Mouse (Mus musculus) CH12.LX (cell line): Measurements from ENCODE around the gene Prdm5. TPM values are rescaled to one million over a fixed set of nuclear protein-coding genes. Genes with fewer than 3 reads are reported as not detected.

Experiments used
- DNase-seq: peaks from one replicate; pipeline ENCODE4 v3.0.0-alpha.2; 2013; ENCODE audit errors: extremely low read depth
- H3K27ac ChIP-seq: 2 replicates; pipeline ENCODE4 v1.5.1; 2012; ENCODE audit warnings: low read depth, mild to moderate bottlenecking, control low read depth, moderate library complexity; ENCODE audit not compliant: insufficient read depth
- H3K27me3 ChIP-seq: replicated peaks from 2 replicates; pipeline ENCODE3; 2012; ENCODE audit warnings: inconsistent platforms
- H3K36me3 ChIP-seq, 2 experiments: replicated peaks in 1 of 2; 2 replicates each; pipeline versions ENCODE3 to v1.6.1; 2012; ENCODE audit warnings: inconsistent platforms in 1 of 2, low read length in 1 of 2, mild to moderate bottlenecking in 1 of 2, mixed read lengths in 1 of 2, moderate library complexity in 1 of 2; ENCODE audit not compliant: control insufficient read depth in 1 of 2, insufficient read depth in 1 of 2
- H3K4me1 ChIP-seq, 2 experiments: 2 replicates each; pipeline ENCODE4 v1.6.1; 2012; ENCODE audit warnings: inconsistent platforms in 1 of 2, moderate library complexity in 1 of 2; ENCODE audit not compliant: insufficient read depth in 2 of 2, control insufficient read depth in 1 of 2
- H3K4me2 ChIP-seq: 2 replicates; pipeline ENCODE4 v1.6.1; 2012; ENCODE audit warnings: low read depth, mild to moderate bottlenecking, control low read depth; ENCODE audit not compliant: poor library complexity, insufficient read depth, severe bottlenecking
- H3K4me3 ChIP-seq, 3 experiments: fragments of 150-350 bp in 1 of 3; sonication (generic) in 1 of 3; replicated peaks in 1 of 3; 2 replicates each; pipeline versions ENCODE3 to v1.5.1; 2011 to 2012; ENCODE audit warnings: low read depth in 2 of 3, low read length in 2 of 3, mild to moderate bottlenecking in 2 of 3, moderate library complexity in 2 of 3, control low read depth in 1 of 3, improper control_type of control experiment in 1 of 3, inconsistent platforms in 1 of 3, mixed read lengths in 1 of 3; ENCODE audit not compliant: poor library complexity in 1 of 3
- H3K79me2 ChIP-seq: replicated peaks from 2 replicates; pipeline ENCODE4 v1.6.1; 2012; ENCODE audit warnings: mild to moderate bottlenecking, moderate library complexity; ENCODE audit not compliant: control insufficient read depth, poor library complexity, insufficient read depth, severe bottlenecking; ENCODE audit errors: extremely low read depth
- H3K9ac ChIP-seq: 2 replicates; pipeline ENCODE4 v1.6.1; 2012; ENCODE audit warnings: low read depth, mild to moderate bottlenecking, control low read depth, moderate library complexity; ENCODE audit not compliant: insufficient read depth
- H3K9me3 ChIP-seq: replicated peaks from 2 replicates; pipeline ENCODE3; 2012; ENCODE audit warnings: low read length, inconsistent platforms, mixed read lengths
- BHLHE40 ChIP-seq: IDR thresholded peaks from 2 replicates; pipeline ENCODE4 v1.6.1; 2011; ENCODE audit warnings: mild to moderate bottlenecking, low read depth, low read length, improper control_type of control experiment
- CHD1 ChIP-seq: IDR thresholded peaks from 2 replicates; pipeline ENCODE4 v1.6.1; 2012; ENCODE audit warnings: low read depth, low read length, improper control_type of control experiment, inconsistent platforms
- E2F4 ChIP-seq: IDR thresholded peaks from 2 replicates; pipeline ENCODE4 v1.6.1; 2011; ENCODE audit warnings: low read depth, low read length, improper control_type of control experiment; ENCODE audit not compliant: insufficient replicate concordance
- EP300 ChIP-seq: IDR thresholded peaks from 2 replicates; pipeline ENCODE4 v1.6.1; 2011; ENCODE audit warnings: low read length, improper control_type of control experiment
- ETS1 ChIP-seq: conservative IDR thresholded peaks from 2 replicates; pipeline ENCODE4 v1.6.1; 2012; ENCODE audit warnings: low read depth, mild to moderate bottlenecking, inconsistent platforms, low read length, improper control_type of control experiment, moderate library complexity
- HCFC1 ChIP-seq: IDR thresholded peaks from 2 replicates; pipeline ENCODE4 v1.6.1; 2012; ENCODE audit warnings: low read depth, mild to moderate bottlenecking, inconsistent platforms, low read length, improper control_type of control experiment
- IRF4 ChIP-seq: IDR thresholded peaks from 2 replicates; pipeline ENCODE4 v1.6.1; 2014; ENCODE audit warnings: low read depth, mild to moderate bottlenecking, inconsistent platforms, low read length, improper control_type of control experiment
- JUN ChIP-seq: IDR thresholded peaks from 2 replicates; pipeline ENCODE4 v1.6.1; 2011; ENCODE audit warnings: low read depth, mild to moderate bottlenecking, low read length, improper control_type of control experiment, moderate library complexity; ENCODE audit not compliant: insufficient read depth
- JUND ChIP-seq: conservative IDR thresholded peaks from 2 replicates; pipeline ENCODE4 v1.6.1; 2011; ENCODE audit warnings: low read depth, low read length, improper control_type of control experiment
- MEF2A ChIP-seq: IDR thresholded peaks from 2 replicates; pipeline ENCODE4 v1.6.1; 2014; ENCODE audit warnings: low read depth, mild to moderate bottlenecking, inconsistent platforms, low read length, improper control_type of control experiment, borderline replicate concordance
- MXI1 ChIP-seq: IDR thresholded peaks from 2 replicates; pipeline ENCODE4 v1.6.1; 2011; ENCODE audit warnings: mild to moderate bottlenecking, low read depth, low read length, improper control_type of control experiment
- NELFE ChIP-seq: IDR thresholded peaks from 2 replicates; pipeline ENCODE4 v1.6.1; 2011; ENCODE audit warnings: low read depth, low read length, improper control_type of control experiment
- PAX5 ChIP-seq: IDR thresholded peaks from 2 replicates; pipeline ENCODE4 v1.6.1; 2012; ENCODE audit warnings: low read length, inconsistent platforms, mixed read lengths
- POLR2A ChIP-seq: IDR thresholded peaks from 2 replicates; pipeline ENCODE4 v1.6.1; 2011; ENCODE audit warnings: low read depth, mild to moderate bottlenecking, improper control_type of control experiment, low read length
- POLR2AphosphoS2 ChIP-seq: IDR thresholded peaks from 2 replicates; pipeline ENCODE4 v1.6.1; 2011; ENCODE audit warnings: low read depth, low read length, improper control_type of control experiment
- SMC3 ChIP-seq: IDR thresholded peaks from 2 replicates; pipeline ENCODE4 v1.6.1; 2011; ENCODE audit warnings: low read depth, low read length, improper control_type of control experiment
- TCF12 ChIP-seq: IDR thresholded peaks from 2 replicates; pipeline ENCODE4 v1.6.1; 2014; ENCODE audit warnings: low read depth, mild to moderate bottlenecking, inconsistent platforms, low read length, improper control_type of control experiment
- USF2 ChIP-seq: conservative IDR thresholded peaks from 2 replicates; pipeline ENCODE4 v1.6.1; 2011; ENCODE audit warnings: low read depth, low read length, improper control_type of control experiment
- ZC3H11A ChIP-seq: IDR thresholded peaks from 2 replicates; pipeline ENCODE4 v1.6.1; 2012; ENCODE audit warnings: low read depth, mild to moderate bottlenecking, inconsistent platforms, low read length, improper control_type of control experiment
- ZNF384 ChIP-seq: IDR thresholded peaks from 2 replicates; pipeline ENCODE4 v1.6.1; 2012; ENCODE audit warnings: low read depth, low read length, improper control_type of control experiment, inconsistent platforms
- dilution Hi-C: fragments of 300-500 bp; cut with MboI; formaldehyde crosslinking; loops from 2 replicates; pipeline ENCODE4 v1.14.3; 2020; ENCODE audit warnings: low sequenced_read_pairs; ENCODE audit not compliant: extremely low pct_unique_long_range_greater_than_20kb, extremely low pct_ligation_motif_present
- in situ Hi-C: fragments of 300-500 bp; cut with MboI; formaldehyde crosslinking; loops from 3 replicates; pipeline ENCODE4 v1.14.3; 2019; ENCODE audit warnings: low sequenced_read_pairs, low pct_ligation_motif_present, low pct_unique_long_range_greater_than_20kb, mixed read lengths
- polyA plus RNA-seq: library from polyadenylated mRNA; unstranded; fragments of >175 nt; gene quantifications from 2 replicates; pipeline ENCODE4 v1.2.1, GENCODE M21; 2012; ENCODE audit warnings: low read depth; ENCODE audit not compliant: insufficient read length
- total RNA-seq, 2 experiments: library from RNA; depleted of rRNA; stranded (reverse); fragments of 300-350 nt in 1 of 2; fragments of >200 nt in 1 of 2; gene quantifications; 2 replicates each; pipeline ENCODE4 v1.2.3; 2012 to 2014

Prdm5 gene
- total and polyA plus RNA-seq, 3 experiments: not detected

DNA sequence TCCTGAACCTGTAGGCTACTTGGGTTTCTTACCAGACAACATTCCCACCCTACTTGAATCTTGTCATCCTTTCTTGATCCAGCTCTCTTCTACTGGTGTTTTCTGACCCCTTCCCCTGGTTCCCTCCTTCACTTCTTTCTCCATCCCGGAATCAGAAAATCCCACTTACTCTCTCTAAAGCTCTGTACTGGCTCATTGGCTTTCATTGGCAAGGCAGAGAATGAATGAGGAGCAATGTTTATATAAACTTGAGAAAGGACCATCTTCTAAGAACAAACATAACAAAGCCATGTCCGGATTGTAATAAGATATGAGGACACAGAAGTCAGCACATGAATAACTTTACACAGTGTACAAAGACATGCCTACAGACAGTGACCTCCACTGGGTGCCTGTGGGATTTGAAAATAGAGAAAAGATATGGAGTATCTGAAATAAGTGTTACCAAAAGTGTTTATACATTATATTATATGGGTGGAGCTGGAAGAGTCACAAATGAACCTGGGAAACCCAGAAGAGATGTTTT is 127.9 kb downstream of the Prdm5 start:
- Histone ChIP-seq H3K9me3 (no peaks in the 10 kb centered on the region), H3K4me2 (no peak overlapping the region), H3K27ac (no peak overlapping the region), H3K4me1 (no peaks in the 10 kb centered on the region), H3K79me2 (no peaks in the 10 kb centered on the region), H3K9ac (no peak overlapping the region), H3K27me3 (no peaks in the 10 kb centered on the region), H3K36me3 (no peaks in the 10 kb centered on the region), H3K4me3 (no peak overlapping the region)
- TF ChIP-seq ZNF384 (no peak), MXI1 (no peak)
- dilution Hi-C loops (no loop called here), in situ Hi-C loops (no loop called here)
- no peak for DNase-seq

DNA sequence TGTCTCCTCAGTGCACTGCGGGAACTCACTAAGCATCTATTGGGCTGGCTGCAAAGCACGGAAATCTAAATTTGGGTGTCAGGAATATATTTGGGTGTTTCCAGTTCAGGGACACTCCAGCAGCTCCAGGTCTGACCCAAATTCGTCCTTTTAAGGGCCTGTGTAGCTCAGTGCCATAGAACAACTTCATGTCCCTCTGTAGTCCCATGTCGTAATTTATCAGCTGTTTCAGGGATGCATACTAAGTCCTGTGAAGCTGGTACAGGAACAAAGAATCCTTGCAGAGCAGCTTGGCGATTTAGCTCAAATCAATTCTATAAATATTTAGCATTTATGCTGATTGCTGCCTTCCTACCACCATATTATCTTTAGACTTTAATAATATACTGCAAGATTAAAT is 136.6 kb downstream of the Prdm5 start:
- H3K4me2 ChIP-seq: no peak overlapping the region
- TF ChIP-seq BHLHE40: no peak
- TF ChIP-seq ZC3H11A: no peak
- TF ChIP-seq EP300: no peak
- no peak for TF ChIP-seq NELFE
- no peak for TF ChIP-seq SMC3
- no peak for TF ChIP-seq USF2
- TF ChIP-seq ETS1: no peak
- no peak for TF ChIP-seq TCF12
- no peak for TF ChIP-seq IRF4
- no peak for TF ChIP-seq POLR2A
- no peaks in the 10 kb centered on the region for H3K27me3 ChIP-seq
- H3K79me2 ChIP-seq: no peaks in the 10 kb centered on the region
- no peaks in the 10 kb centered on the region for H3K36me3 ChIP-seq
- H3K9ac ChIP-seq: no peak overlapping the region
- DNase-seq: no peak
- dilution Hi-C loops: no loop called here
- no peak overlapping the region for H3K27ac ChIP-seq
- in situ Hi-C loops: no loop called here
- H3K9me3 ChIP-seq: no peaks in the 10 kb centered on the region
- H3K4me1 ChIP-seq: no peaks in the 10 kb centered on the region
- no peak overlapping the region for H3K4me3 ChIP-seq

DNA sequence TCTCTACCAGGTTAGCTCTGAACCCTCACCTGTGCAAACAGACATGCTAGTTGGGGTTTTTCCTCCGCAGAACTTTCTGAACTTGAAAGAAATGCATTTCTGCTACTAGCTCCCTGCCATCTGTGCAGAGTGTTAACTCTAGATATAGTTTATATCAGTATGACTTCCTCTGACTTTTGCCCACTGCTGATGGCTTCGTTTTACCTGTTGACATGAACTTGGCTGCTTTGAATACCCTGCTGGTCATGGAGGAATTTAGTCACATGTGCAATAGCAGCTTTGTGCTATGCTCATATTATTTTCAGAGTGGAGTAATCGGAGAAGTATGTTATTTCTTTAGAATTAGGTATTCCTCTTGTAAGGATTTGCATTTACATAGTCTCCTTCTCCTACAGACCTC is 142.9 kb downstream of the Prdm5 start:
- TF ChIP-seq USF2 (no peak), CHD1 (no peak), POLR2AphosphoS2 (no peak), SMC3 (no peak), E2F4 (no peak), MEF2A (no peak), JUND (no peak), HCFC1 (no peak), JUN (no peak), PAX5 (no peak)
- TF ChIP-seq, all 38 proteins: peak for 0
- Histone ChIP-seq H3K27ac (no peak overlapping the region), H3K4me1 (no peaks in the 10 kb centered on the region), H3K27me3 (no peaks in the 10 kb centered on the region), H3K4me2 (no peak overlapping the region), H3K79me2 (no peaks in the 10 kb centered on the region), H3K4me3 (no peak overlapping the region), H3K36me3 (no peaks in the 10 kb centered on the region), H3K9ac (no peak overlapping the region), H3K9me3 (no peaks in the 10 kb centered on the region)
- in situ Hi-C loops: no loop called here
- DNase-seq: no peak
- dilution Hi-C loops: no loop called here
